Mouse (Mus musculus) forebrain, embryonic 10.5 days (tissue): ENCODE results near the gene Gpbp1. TPM values are rescaled to one million over a fixed set of nuclear protein-coding genes. Genes with fewer than 3 reads are reported as not detected.

Experiments used
- DNase-seq: peaks from one replicate; pipeline ENCODE4 v3.0.0-alpha.2; 2017; ENCODE audit warnings: low spot score; ENCODE audit errors: extremely low spot score
- H3K27ac ChIP-seq: fragments of 300-500 bp; sonication (generic); 2 replicates; pipeline ENCODE4 v1.5.1; 2016; ENCODE audit warnings: mild to moderate bottlenecking
- H3K27me3 ChIP-seq: fragments of 300-500 bp; sonication (generic); 2 replicates; pipeline ENCODE4 v1.6.1; 2016; ENCODE audit warnings: mild to moderate bottlenecking; ENCODE audit not compliant: poor library complexity, severe bottlenecking
- H3K36me3 ChIP-seq: fragments of 300-500 bp; sonication (generic); replicated peaks from 2 replicates; pipeline ENCODE4 v1.6.1; 2016; ENCODE audit warnings: mild to moderate bottlenecking, moderate library complexity
- H3K4me1 ChIP-seq: fragments of 300-500 bp; sonication (generic); 2 replicates; pipeline ENCODE4 v1.6.1; 2016
- H3K4me3 ChIP-seq: fragments of 300-500 bp; sonication (generic); 2 replicates; pipeline ENCODE4 v1.5.1; 2016; ENCODE audit warnings: mild to moderate bottlenecking, moderate library complexity
- H3K9me3 ChIP-seq: fragments of 300-500 bp; sonication (generic); 2 replicates; pipeline ENCODE4 v1.6.1; 2016; ENCODE audit warnings: mild to moderate bottlenecking, moderate library complexity
- WGBS: fragments of 180-500 bp; shearing (Covaris S2); methylation state at CpG from one replicate; pipeline ENCODE4 v1.1.7; 2016; 5-methylcytosine and 5-hydroxymethylcytosine counted together
- polyA plus RNA-seq: library from polyadenylated mRNA; unstranded; fragments of >200 nt; fragmentation: Nextera tagmentation; extraction: Ambion mirVana; gene quantifications from 2 replicates; pipeline ENCODE4 v1.2.1, GENCODE M21; 2016

Gpbp1 gene
- polyA plus RNA-seq = 89.1 and 101 TPM in 2 replicates

GRCm38 (mm10) chr13:111489802-111490723, at the start of gene Gpbp1:
Gpbp1 (minus strand) TSS chr13:111490111.
- Histone ChIP-seq H3K36me3 (peaks cover 13% of the 10 kb centered on the region), H3K4me3 (peak within 1 kb of the TSS; percentile 77), H3K9me3 (no peaks in the 10 kb centered on the region), H3K27ac (peak within 1 kb of the TSS; percentile 99), H3K27me3 (peaks cover 41% of the 10 kb centered on the region), H3K4me1 (peaks cover 45% of the 10 kb centered on the region)
- peak; percentile 100 for DNase-seq
- under 1% methylated on average over 101 of the region's 109 CpGs for WGBS

- Histone ChIP-seq H3K36me3 (no peaks in the 10 kb centered on the region), H3K27me3 (no peaks in the 10 kb centered on the region), H3K4me3 (no peak overlapping the region), H3K9me3 (no peaks in the 10 kb centered on the region), H3K4me1 (no peaks in the 10 kb centered on the region), H3K27ac (no peak overlapping the region)
- no peak for DNase-seq
- WGBS = 88% methylated on average over 9 of the region's 9 CpGs
Measured at GRCm38 (mm10) chr13:111537718-111538117, 47.8 kb upstream of the Gpbp1 start.

DNA sequence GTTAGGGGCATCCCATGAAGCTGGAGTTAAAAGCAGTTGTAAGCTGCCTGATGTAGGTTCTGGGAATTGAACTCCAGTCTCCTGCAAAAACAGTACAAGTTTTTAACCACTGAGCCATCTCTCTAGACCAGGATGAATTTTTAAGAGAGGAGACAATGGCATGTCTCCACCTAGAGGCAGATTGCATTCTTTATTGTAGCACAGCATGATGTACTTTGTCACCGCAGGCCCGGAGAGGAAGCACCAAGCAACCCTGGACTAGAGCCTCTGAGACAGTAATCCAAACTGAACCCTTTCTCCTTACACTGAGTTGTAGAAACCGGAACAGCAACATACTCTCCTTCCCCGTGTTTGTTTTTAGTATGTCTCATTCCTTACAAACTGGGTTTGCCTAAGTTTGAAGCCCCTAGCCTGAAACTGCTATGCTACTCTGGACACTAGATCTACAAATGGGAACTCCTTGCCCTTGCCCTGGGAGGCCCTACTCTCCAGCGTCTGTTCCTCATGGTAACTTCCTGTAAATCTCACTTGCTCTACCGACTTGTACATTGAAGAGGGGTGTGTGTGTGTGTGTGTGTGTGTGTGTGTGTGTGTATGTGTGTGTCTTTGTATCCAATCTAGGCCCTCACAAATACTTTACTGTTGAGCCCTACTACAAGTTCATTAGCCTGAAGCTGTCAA, 46.4 kb upstream of the Gpbp1 start:
- no peak overlapping the region for H3K27ac ChIP-seq
- no peaks in the 10 kb centered on the region for H3K36me3 ChIP-seq
- H3K27me3 ChIP-seq = no peaks in the 10 kb centered on the region
- DNase-seq = no peak
- H3K4me3 ChIP-seq = no peak overlapping the region
- 84% methylated on average over 6 of the region's 6 CpGs for WGBS
- H3K4me1 ChIP-seq = no peaks in the 10 kb centered on the region
- H3K9me3 ChIP-seq = no peaks in the 10 kb centered on the region

DNA sequence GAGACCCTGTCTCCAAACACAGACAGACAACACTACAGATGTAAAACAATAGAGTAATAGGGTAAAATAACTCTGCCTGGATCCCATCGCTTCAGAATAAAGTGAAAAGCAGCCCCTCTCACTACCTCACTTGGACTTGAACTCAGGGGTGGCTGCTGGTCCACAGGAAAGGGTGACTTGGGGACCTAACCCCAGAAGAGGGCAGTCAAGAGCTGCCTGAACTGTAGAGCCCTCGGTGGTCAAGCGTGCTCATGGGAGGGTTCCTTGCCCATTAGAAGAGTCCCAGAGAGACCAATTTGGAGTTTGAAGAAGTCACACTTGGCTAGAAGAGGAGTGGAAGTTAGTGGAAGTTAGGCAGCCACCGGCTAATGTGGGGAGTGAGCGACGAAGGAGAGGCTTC, 44.2 kb upstream of the Gpbp1 start:
- H3K9me3 ChIP-seq = no peaks in the 10 kb centered on the region
- 70% methylated on average over 6 of the region's 6 CpGs for WGBS

DNA sequence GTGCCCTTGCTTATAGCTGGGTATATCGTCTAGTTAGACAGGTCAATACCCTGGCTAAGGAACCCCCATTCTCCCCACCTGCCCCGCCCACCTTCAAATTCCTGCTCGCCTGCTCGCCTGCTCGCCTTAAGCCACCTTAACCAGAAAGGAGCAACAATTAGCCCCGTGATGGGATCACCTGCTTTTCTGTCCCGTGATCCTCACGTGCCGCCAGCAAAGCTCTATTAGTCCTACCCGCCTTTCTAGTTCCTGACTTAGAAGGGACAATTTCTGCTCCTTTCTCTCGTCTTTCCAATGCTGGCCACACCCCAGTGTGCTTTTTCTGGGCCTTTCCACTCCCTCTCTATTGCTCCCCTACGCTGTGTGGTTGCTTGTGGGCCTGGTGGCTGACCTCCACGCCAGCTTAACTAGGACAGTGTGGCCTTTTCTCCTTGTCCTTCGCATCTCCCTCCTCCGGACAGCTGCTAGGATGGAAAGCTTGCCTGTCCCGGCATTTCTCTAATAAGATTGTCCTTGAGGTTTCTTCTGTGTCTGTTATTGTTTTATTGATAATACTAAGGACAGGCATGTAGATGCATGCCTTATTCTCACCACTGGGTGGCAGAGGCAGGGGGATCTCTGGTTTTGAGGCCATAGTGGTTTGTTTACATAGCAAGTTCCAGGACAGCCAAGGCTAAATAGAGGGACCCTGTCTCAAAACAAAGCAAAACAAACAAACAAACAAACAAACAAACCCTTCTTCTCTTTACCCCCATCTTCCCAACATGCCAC, 42.5 kb upstream of the Gpbp1 start:
- H3K36me3 ChIP-seq = no peaks in the 10 kb centered on the region
- no peak overlapping the region for H3K27ac ChIP-seq
- 87% methylated on average over 16 of the region's 16 CpGs for WGBS
- no peak overlapping the region for H3K4me3 ChIP-seq
- H3K27me3 ChIP-seq = no peaks in the 10 kb centered on the region
- no peaks in the 10 kb centered on the region for H3K9me3 ChIP-seq
- no peak for DNase-seq
- H3K4me1 ChIP-seq = no peaks in the 10 kb centered on the region

More for the DNA sequence above, 44.2 kb upstream of the Gpbp1 start:
- Histone ChIP-seq H3K27me3 (no peaks in the 10 kb centered on the region), H3K27ac (no peak overlapping the region), H3K36me3 (no peaks in the 10 kb centered on the region), H3K4me3 (no peak overlapping the region), H3K4me1 (no peaks in the 10 kb centered on the region)
- no peak for DNase-seq

DNA sequence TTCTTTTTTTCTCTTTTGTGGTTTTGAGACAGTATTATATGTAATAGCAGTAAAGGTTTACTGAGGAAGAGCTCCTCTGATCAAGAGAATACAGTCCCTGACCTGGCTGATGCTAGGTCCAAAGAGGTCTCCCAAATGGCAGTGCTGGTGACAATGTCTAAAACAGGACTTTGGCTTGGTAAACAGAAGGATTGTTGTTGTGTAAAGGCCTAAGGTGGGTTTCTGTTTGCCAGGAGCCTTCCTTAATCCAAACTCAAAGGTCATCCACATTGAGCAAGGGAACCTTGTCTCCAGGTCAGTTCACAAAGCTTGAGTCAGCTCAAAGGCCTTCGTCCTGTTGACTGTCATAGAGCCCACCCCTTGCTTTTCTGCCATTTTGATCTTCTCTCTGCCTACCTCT, 41.8 kb upstream of the Gpbp1 start:
- no peaks in the 10 kb centered on the region for H3K36me3 ChIP-seq
- no peaks in the 10 kb centered on the region for H3K9me3 ChIP-seq
- no peak overlapping the region for H3K27ac ChIP-seq
- no peak overlapping the region for H3K4me3 ChIP-seq
- H3K27me3 ChIP-seq = no peaks in the 10 kb centered on the region
- no peaks in the 10 kb centered on the region for H3K4me1 ChIP-seq
- 91% methylated on average over 1 of the region's 1 CpGs for WGBS
- no peak for DNase-seq

- no peaks in the 10 kb centered on the region for H3K27me3 ChIP-seq
- H3K36me3 ChIP-seq = no peaks in the 10 kb centered on the region
- no peaks in the 10 kb centered on the region for H3K9me3 ChIP-seq
- H3K4me1 ChIP-seq = no peaks in the 10 kb centered on the region
- H3K27ac ChIP-seq = no peak overlapping the region
- no peak for DNase-seq
- H3K4me3 ChIP-seq = no peak overlapping the region
- 91% methylated on average over 2 of the region's 2 CpGs for WGBS
Measured at GRCm38 (mm10) chr13:111524277-111524676, 34.4 kb upstream of the Gpbp1 start.

GRCm38 (mm10) chr13:111522336-111522735, 32.4 kb upstream of the Gpbp1 start:
- Histone ChIP-seq H3K27ac (no peak overlapping the region), H3K9me3 (no peaks in the 10 kb centered on the region), H3K4me3 (no peak overlapping the region), H3K36me3 (no peaks in the 10 kb centered on the region), H3K4me1 (no peaks in the 10 kb centered on the region), H3K27me3 (no peaks in the 10 kb centered on the region)
- 88% methylated on average over 9 of the region's 9 CpGs for WGBS
- DNase-seq = no peak

- Histone ChIP-seq H3K36me3 (no peaks in the 10 kb centered on the region), H3K4me3 (no peak overlapping the region), H3K9me3 (no peaks in the 10 kb centered on the region), H3K27ac (no peak overlapping the region), H3K27me3 (no peaks in the 10 kb centered on the region), H3K4me1 (no peaks in the 10 kb centered on the region)
- WGBS = 81% methylated on average over 4 of the region's 4 CpGs
- DNase-seq = no peak
Measured at GRCm38 (mm10) chr13:111520456-111520855, 30.5 kb upstream of the Gpbp1 start.

GRCm38 (mm10) chr13:111518332-111518731, 28.4 kb upstream of the Gpbp1 start:
- Histone ChIP-seq H3K4me1 (no peaks in the 10 kb centered on the region), H3K27me3 (no peaks in the 10 kb centered on the region), H3K9me3 (no peaks in the 10 kb centered on the region), H3K4me3 (no peak overlapping the region), H3K27ac (no peak overlapping the region), H3K36me3 (no peaks in the 10 kb centered on the region)
- DNase-seq = no peak
- 85% methylated on average over 5 of the region's 5 CpGs for WGBS

GRCm38 (mm10) chr13:111516385-111517150, 26.7 kb upstream of the Gpbp1 start:
- no peaks in the 10 kb centered on the region for H3K27me3 ChIP-seq
- H3K9me3 ChIP-seq = no peaks in the 10 kb centered on the region
- no peaks in the 10 kb centered on the region for H3K36me3 ChIP-seq
- DNase-seq = no peak
- no peaks in the 10 kb centered on the region for H3K4me1 ChIP-seq
- H3K4me3 ChIP-seq = no peak overlapping the region
- WGBS = 91% methylated on average over 7 of the region's 7 CpGs
- H3K27ac ChIP-seq = no peak overlapping the region

DNA sequence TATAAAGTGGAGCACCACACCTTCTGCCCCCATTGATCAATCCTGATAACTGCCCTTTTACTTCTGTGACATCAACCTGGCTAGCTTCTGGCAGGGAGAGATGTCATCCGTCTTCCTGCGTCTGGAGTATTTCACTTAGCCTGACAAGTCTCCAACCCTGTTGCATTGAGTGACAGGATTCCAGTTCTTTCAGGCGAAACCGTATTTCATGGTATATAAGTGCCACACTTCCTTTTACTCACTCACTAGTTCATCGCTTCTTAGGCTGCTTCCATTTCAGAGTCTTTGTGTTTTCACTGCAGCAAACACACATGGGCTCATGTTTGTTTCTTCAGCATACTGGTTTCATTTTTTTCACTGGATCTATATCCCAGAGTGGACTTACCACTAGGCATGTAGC, 19.5 kb upstream of the Gpbp1 start:
- Histone ChIP-seq H3K27ac (no peak overlapping the region), H3K4me3 (no peak overlapping the region), H3K9me3 (no peaks in the 10 kb centered on the region), H3K27me3 (no peaks in the 10 kb centered on the region), H3K4me1 (no peaks in the 10 kb centered on the region), H3K36me3 (no peaks in the 10 kb centered on the region)
- WGBS = 35% methylated on average over 5 of the region's 5 CpGs
- no peak for DNase-seq
